Comparison of ENCODE assay signal across 14 mouse cellular contexts in genomic region chr2:115132165-115132592, GRCm38 (mm10).
A peak's percentile ranks its signal among the peaks of the same experiment; 100 is the strongest.
DNase-seq lines count a peak whose midpoint lies in the region; ATAC-seq and TF ChIP-seq lines count a peak whose summit lies in the region.
"Had no signal": no experiment of that assay in that cellular context is flagged by ENCODE, and none has a peak within 500 bp of the region (broad histone marks: within the 10 kb centered on the region; RNA-seq: fewer than 3 reads in every experiment).

No protein-coding gene starts in this region.

- H3K27ac ChIP-seq in hindbrain, embryonic 12.5 days: no peak overlapping the region
- no peak overlapping the region for H3K27ac ChIP-seq in hindbrain, postnatal 0 days
- peak overlapping the region; percentile 71 for H3K27ac ChIP-seq in forebrain, embryonic 11.5 days (ENCODE audit: low read depth, low read length)
- no peak overlapping the region for H3K27ac ChIP-seq in hindbrain, embryonic 14.5 days
- H3K27ac ChIP-seq in midbrain, embryonic 14.5 days (replicated peaks; ENCODE audit: low read depth, low read length): no peak overlapping the region
- H3K27ac ChIP-seq: embryonic facial prominence, embryonic 15.5 days; heart, embryonic 13.5 days had no signal

- peak; percentile 89 for ATAC-seq in hindbrain, embryonic 12.5 days (ENCODE audit: low FRiP score)
- ATAC-seq in hindbrain, postnatal 0 days: no peak
- ATAC-seq in forebrain, embryonic 11.5 days (replicated peaks; ENCODE audit: low FRiP score): peak; percentile 93
- peak; percentile 68; the same call in 1 of the 2 replicates for ATAC-seq in hindbrain, embryonic 14.5 days (ENCODE audit: low FRiP score)
- ATAC-seq in midbrain, embryonic 14.5 days (ENCODE audit: low FRiP score, low TSS enrichment): peak; percentile 67; the same call in 1 of the 2 replicates
- no peak for ATAC-seq in erythroid progenitor cell, adult 5-6 weeks (replicated peaks; ENCODE audit: low FRiP score, poor library complexity, severe bottlenecking)
- ATAC-seq: activated CD4-positive, CD25-positive, alpha-beta regulatory T cell, adult 4 months had no signal

- peaks cover 7% of the 10 kb centered on the region for H3K4me1 ChIP-seq in hindbrain, embryonic 12.5 days
- H3K4me1 ChIP-seq in hindbrain, postnatal 0 days (ENCODE audit: insufficient read depth, low read length): no peaks in the 10 kb centered on the region
- peaks cover 7% of the 10 kb centered on the region; the same call in 1 of the 2 replicates for H3K4me1 ChIP-seq in forebrain, embryonic 11.5 days (replicated peaks; ENCODE audit: control insufficient read depth, insufficient read depth, low read length)
- no peaks in the 10 kb centered on the region for H3K4me1 ChIP-seq in hindbrain, embryonic 14.5 days (replicated peaks; ENCODE audit: control insufficient read depth, insufficient read depth, low read length)
- no peaks in the 10 kb centered on the region for H3K4me1 ChIP-seq in midbrain, embryonic 14.5 days (ENCODE audit: control insufficient read depth, insufficient read depth, low read length)
- H3K4me1 ChIP-seq: embryonic facial prominence, embryonic 15.5 days; heart, embryonic 13.5 days had no signal

- H3K9ac ChIP-seq in hindbrain, embryonic 12.5 days: no peak overlapping the region
- no peak overlapping the region for H3K9ac ChIP-seq in hindbrain, postnatal 0 days (replicated peaks; ENCODE audit: low read length)
- no peak overlapping the region for H3K9ac ChIP-seq in forebrain, embryonic 11.5 days (ENCODE audit: low read length)
- no peak overlapping the region for H3K9ac ChIP-seq in hindbrain, embryonic 14.5 days
- H3K9ac ChIP-seq in midbrain, embryonic 14.5 days (replicated peaks; ENCODE audit: low read length): no peak overlapping the region
- H3K9ac ChIP-seq: embryonic facial prominence, embryonic 15.5 days; heart, embryonic 13.5 days had no signal

- no peak overlapping the region for H3K4me2 ChIP-seq in hindbrain, embryonic 12.5 days (replicated peaks)
- H3K4me2 ChIP-seq in hindbrain, postnatal 0 days (ENCODE audit: low read depth, low read length): no peak overlapping the region
- H3K4me2 ChIP-seq in forebrain, embryonic 11.5 days (ENCODE audit: low read depth, low read length, severe bottlenecking): no peak overlapping the region
- no peak overlapping the region for H3K4me2 ChIP-seq in hindbrain, embryonic 14.5 days (replicated peaks)
- no peak overlapping the region for H3K4me2 ChIP-seq in midbrain, embryonic 14.5 days (ENCODE audit: low read length)
- H3K4me2 ChIP-seq: embryonic facial prominence, embryonic 15.5 days; heart, embryonic 13.5 days had no signal

- no peak for TF ChIP-seq CTCF in hindbrain, postnatal 0 days (IDR thresholded peaks at IDR 0.05; ENCODE audit: low read depth)

- no peak for DNase-seq in hindbrain, postnatal 0 days (ENCODE audit: low spot score)
- peak; percentile 57 for DNase-seq in forebrain, embryonic 11.5 days (ENCODE audit: low spot score)
- DNase-seq in hindbrain, embryonic 14.5 days (ENCODE audit: low spot score): no peak
- DNase-seq in midbrain, embryonic 14.5 days: peak; percentile 36
- DNase-seq in gastrocnemius, postnatal 14 days: no peak
- DNase-seq in urinary bladder, postnatal 10 days (ENCODE audit: low spot score): no peak
- DNase-seq: heart, postnatal 4 days; lung, postnatal 36 days; thymus, adult 2 months had no signal

- H3K36me3 ChIP-seq in hindbrain, embryonic 12.5 days: no peaks in the 10 kb centered on the region
- no peaks in the 10 kb centered on the region for H3K36me3 ChIP-seq in hindbrain, postnatal 0 days (ENCODE audit: insufficient read depth, low read length)
- no peaks in the 10 kb centered on the region for H3K36me3 ChIP-seq in forebrain, embryonic 11.5 days (ENCODE audit: control insufficient read depth, insufficient read depth, low read length)
- no peaks in the 10 kb centered on the region for H3K36me3 ChIP-seq in hindbrain, embryonic 14.5 days (replicated peaks; ENCODE audit: control insufficient read depth, insufficient read depth)
- no peaks in the 10 kb centered on the region for H3K36me3 ChIP-seq in midbrain, embryonic 14.5 days (ENCODE audit: control insufficient read depth, insufficient read depth, low read length)
- H3K36me3 ChIP-seq: embryonic facial prominence, embryonic 15.5 days; heart, embryonic 13.5 days had no signal

- H3K4me3 ChIP-seq in hindbrain, embryonic 12.5 days: no peak overlapping the region
- H3K4me3 ChIP-seq in hindbrain, postnatal 0 days (ENCODE audit: low read length): no peak overlapping the region
- no peak overlapping the region for H3K4me3 ChIP-seq in forebrain, embryonic 11.5 days (ENCODE audit: low read depth, low read length)
- H3K4me3 ChIP-seq in hindbrain, embryonic 14.5 days (replicated peaks; ENCODE audit: low read length): no peak overlapping the region
- H3K4me3 ChIP-seq in midbrain, embryonic 14.5 days (replicated peaks; ENCODE audit: low read depth, low read length): no peak overlapping the region
- H3K4me3 ChIP-seq: embryonic facial prominence, embryonic 15.5 days; heart, embryonic 13.5 days had no signal

- H3K9me3 ChIP-seq in hindbrain, embryonic 12.5 days (replicated peaks): no peaks in the 10 kb centered on the region
- no peaks in the 10 kb centered on the region for H3K9me3 ChIP-seq in hindbrain, postnatal 0 days (ENCODE audit: low read length)
- H3K9me3 ChIP-seq in forebrain, embryonic 11.5 days (ENCODE audit: control insufficient read depth, low read length): no peaks in the 10 kb centered on the region
- H3K9me3 ChIP-seq in hindbrain, embryonic 14.5 days (ENCODE audit: control insufficient read depth, low read length): no peaks in the 10 kb centered on the region
- no peaks in the 10 kb centered on the region for H3K9me3 ChIP-seq in midbrain, embryonic 14.5 days (ENCODE audit: control insufficient read depth, low read length)
- H3K9me3 ChIP-seq: embryonic facial prominence, embryonic 15.5 days; heart, embryonic 13.5 days had no signal

- no peaks in the 10 kb centered on the region for H3K27me3 ChIP-seq in hindbrain, embryonic 12.5 days
- no peaks in the 10 kb centered on the region for H3K27me3 ChIP-seq in hindbrain, postnatal 0 days (ENCODE audit: insufficient read depth, low read length)
- no peaks in the 10 kb centered on the region for H3K27me3 ChIP-seq in forebrain, embryonic 11.5 days (ENCODE audit: control insufficient read depth, insufficient read depth, low read length)
- H3K27me3 ChIP-seq in hindbrain, embryonic 14.5 days (ENCODE audit: control insufficient read depth, insufficient read depth, low read length): no peaks in the 10 kb centered on the region
- H3K27me3 ChIP-seq in midbrain, embryonic 14.5 days (ENCODE audit: control insufficient read depth, insufficient read depth, low read length): no peaks in the 10 kb centered on the region
- H3K27me3 ChIP-seq: embryonic facial prominence, embryonic 15.5 days; heart, embryonic 13.5 days had no signal

- WGBS in hindbrain, embryonic 12.5 days: 12% methylated on average over 1 of the region's 1 CpGs
- 23% methylated on average over 1 of the region's 1 CpGs for WGBS in hindbrain, postnatal 0 days
- 8% methylated on average over 1 of the region's 1 CpGs for WGBS in forebrain, embryonic 11.5 days
- 13% methylated on average over 1 of the region's 1 CpGs for WGBS in hindbrain, embryonic 14.5 days
- 3% methylated on average over 1 of the region's 1 CpGs for WGBS in midbrain, embryonic 14.5 days

- intact Hi-C loops in gastrocnemius, postnatal 14 days (cut with DNase I; ENCODE audit: low total_unique reads): no loop called here

Comparison
In these comparisons a context has a peak if more than half of its experiments do, and no peak if none do; other contexts are left out.
1. ATAC-seq: peak in hindbrain, embryonic 12.5 days (single experiment), forebrain, embryonic 11.5 days (single experiment), hindbrain, embryonic 14.5 days (single experiment) and midbrain, embryonic 14.5 days (single experiment); none in hindbrain, postnatal 0 days (single experiment) and erythroid progenitor cell, adult 5-6 weeks (single experiment).
2. DNase-seq: peak in forebrain, embryonic 11.5 days (single experiment) and midbrain, embryonic 14.5 days (single experiment); none in hindbrain, postnatal 0 days (single experiment), hindbrain, embryonic 14.5 days (single experiment), gastrocnemius, postnatal 14 days (single experiment) and urinary bladder, postnatal 10 days (single experiment).